Mouse (Mus musculus) 416B (cell line): ENCODE measurements at regions not wholly inside any gene's neighbourhood (a gene's known extent, or its start where the extent isn't known, plus 50 kb on each side); places are given as distances from the start of the nearest gene placed in this dataset.

Experiments
- DNase-seq: peaks from one replicate; pipeline ENCODE4 v3.0.0; 2011; ENCODE audit warnings: low read depth

DNA sequence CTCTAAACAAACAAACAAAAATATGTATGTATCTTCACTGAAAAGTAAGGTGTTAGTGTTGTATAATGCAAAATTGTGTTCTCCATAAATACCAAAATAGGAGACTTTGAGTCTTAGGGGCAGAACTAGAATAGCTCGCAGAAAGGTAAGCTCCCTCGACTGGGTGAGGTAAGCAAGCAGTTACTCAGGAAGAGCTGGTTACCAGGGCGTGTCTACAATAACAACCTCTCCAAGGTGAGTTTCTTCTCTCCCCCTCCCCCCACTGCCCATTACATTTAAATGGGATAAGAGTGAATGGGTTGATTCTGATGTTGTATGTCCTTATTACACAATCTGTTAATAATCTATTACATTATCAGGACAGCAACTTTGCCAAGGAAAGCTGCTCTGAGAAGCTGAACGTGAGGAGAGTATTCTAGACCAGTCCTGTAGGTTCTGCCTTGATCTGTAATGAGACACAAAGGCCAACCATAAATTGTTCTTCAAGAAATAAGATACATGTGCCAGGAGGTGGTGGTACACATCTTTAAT, 125.2 kb upstream of the Zfand5 start:
- no peak for DNase-seq

- peak; percentile 88 for DNase-seq
These were observed 127.3 kb upstream of the Zfand5 start for GRCm38 (mm10) chr19:21144659-21145283.

GRCm38 (mm10) chr19:21143970-21144595, 128.0 kb upstream of the Zfand5 start:
- peak; percentile 67 for DNase-seq

DNA sequence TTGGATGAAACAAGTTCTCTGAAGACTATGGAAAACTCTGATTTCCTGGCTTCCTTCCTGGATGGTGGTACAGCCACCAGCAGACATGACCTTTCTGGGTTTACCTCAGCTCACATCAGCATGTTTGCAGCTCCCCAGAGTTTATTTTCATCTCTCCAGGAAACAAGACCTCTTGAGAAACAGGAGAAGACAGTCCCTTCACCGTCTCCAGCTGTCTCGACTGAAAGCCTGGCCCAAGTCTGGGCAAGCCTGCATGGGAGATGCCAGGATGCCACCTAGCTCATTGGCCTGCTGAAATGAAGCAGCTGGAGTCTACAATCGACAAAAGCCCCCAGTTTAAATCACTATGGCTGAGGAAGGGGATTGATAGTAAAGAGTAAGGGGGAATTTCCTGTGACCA, 131.6 kb upstream of the Zfand5 start:
- no peak for DNase-seq

DNA sequence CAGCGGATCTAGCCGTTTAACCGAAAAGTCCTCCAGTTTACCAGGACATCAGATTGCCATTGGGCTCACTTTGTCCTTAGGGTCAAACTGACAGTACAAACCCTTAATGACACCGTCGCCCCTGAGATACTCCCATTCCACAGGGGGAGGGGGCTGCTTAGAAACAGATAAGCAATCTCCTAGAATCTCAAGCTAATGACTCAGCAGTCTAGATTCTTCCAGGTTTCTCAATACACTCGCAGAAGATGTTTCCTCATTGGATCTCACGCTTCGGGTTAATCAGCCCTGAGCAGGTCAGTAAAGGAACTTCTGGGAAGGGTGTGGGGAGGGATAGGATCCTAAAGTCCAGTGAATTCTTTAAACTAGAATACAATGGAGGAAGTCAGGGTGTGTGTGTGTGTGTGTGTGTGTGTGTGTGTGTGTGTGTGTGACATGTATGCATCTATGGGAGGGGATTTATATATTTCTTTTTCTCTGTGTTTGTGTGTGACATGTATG, 133.0 kb upstream of the Zfand5 start:
- peak; percentile 51 for DNase-seq

- no peak for DNase-seq
These were observed 135.3 kb upstream of the Zfand5 start for GRCm38 (mm10) chr19:21136756-21137155.

DNA sequence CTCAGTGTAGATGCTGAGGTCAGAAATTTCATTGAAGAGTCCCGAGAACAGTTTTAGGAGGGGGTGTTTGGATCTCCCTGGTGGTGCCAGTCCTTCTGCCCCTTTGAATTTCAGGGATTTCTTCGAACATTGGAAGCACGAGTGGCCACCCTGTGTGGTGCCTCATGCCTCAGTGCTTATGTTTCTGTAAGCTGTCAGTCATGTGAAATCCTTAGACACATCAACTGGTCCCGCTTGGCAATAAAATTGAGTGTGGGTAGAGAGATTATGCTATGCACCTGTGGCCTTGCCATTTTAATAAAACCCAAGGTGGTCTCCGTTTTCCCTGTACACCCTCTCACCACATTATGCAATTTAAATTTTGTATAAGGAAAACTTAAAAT, 136.1 kb upstream of the Zfand5 start:
- DNase-seq: no peak

GRCm38 (mm10) chr19:21135297-21135997, 136.6 kb upstream of the Zfand5 start:
- no peak for DNase-seq

DNA sequence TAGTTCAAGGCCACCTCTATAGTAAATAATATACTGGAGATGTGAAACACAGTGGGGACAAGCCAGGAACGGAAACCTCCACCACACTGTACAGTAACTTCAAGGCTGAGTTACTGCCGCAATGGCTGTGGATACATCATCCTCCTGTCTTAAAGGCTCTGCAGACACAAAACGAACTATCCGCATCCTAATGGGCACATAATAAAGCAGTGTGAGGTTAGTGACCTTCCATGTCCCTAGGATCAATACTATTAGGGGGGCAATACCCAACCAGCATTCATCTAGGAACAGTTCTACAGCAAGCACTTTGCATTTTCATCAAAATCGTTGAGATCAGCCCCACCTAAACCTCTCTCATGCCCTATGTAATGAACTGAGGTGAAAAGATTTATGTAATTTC, 142.4 kb upstream of the Zfand5 start:
- no peak for DNase-seq

DNA sequence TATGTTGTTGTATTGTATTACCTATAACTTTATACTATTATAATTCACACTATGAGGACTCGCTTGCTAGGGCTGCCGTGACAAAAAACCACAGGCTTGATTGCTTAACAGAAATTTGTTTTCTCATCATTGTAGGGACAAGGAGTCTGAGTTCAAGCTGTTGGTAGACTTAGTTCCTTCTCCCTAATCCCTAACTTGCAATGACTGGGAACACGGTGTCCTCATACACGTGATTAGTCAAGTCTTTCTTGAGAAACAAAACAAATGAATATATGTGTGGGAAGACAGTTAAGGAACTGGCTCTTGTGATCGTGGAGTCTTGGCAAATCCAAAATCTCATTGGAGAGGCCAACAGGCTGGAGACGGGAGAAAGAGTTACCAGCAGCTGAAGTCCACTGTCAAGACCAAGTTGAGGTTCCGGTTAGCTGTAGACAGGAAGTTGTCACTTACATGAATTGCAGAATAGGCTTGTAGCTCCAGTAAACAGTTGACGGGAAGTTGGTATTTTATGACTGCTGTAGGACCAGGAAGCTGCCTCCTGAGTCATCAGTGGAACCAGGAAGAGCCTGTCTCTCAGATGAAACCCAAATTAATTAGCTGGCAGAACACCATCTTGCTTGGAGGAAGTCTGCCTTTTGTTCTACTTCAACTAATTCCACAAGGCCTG, 144.9 kb upstream of the Zfand5 start:
- peak; percentile 91 for DNase-seq

DNA sequence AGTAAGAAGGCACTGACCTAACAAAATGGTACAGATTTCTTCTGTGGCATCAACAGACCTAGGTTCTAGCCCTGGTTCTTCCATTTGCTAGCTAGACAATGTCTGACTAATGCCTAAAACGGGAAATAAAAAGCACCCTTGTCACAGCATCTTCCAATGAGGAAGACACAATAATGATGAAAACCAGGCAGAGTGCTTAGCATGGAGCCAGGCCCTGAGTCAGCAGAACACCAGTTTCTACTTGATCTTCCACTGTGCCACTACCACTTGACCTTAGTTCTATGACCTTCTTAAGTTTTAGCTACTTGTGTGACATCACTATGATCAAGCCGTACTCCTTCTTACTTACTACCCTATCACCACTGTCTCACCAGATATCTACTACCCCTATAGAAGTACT, 145.4 kb upstream of the Zfand5 start:
- DNase-seq: peak; percentile 33

GRCm38 (mm10) chr19:21119477-21119876, 152.6 kb upstream of the Zfand5 start:
- peak; percentile 41 for DNase-seq

GRCm38 (mm10) chr19:21118782-21119181, 153.3 kb upstream of the Zfand5 start:
- no peak for DNase-seq

DNA sequence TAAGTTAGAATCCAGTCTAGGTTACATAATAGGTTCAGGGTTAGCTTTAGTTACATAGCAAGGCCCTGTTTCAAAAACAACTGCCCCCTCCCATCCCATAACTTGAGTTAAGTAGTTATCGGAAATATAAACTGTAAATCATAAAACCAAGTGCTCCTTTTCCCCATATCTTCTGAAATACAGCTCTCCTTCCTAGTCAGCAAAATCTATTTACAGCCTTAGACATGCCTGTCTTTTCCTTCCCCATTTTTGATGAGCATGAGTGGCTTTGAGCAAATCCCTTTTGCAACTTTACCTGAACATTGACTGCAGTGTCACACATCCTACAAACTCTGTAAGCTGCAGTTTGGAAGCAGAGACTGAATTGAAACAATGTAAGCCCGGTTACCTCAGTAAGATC, 156.4 kb upstream of the Zfand5 start:
- peak; percentile 41 for DNase-seq

DNA sequence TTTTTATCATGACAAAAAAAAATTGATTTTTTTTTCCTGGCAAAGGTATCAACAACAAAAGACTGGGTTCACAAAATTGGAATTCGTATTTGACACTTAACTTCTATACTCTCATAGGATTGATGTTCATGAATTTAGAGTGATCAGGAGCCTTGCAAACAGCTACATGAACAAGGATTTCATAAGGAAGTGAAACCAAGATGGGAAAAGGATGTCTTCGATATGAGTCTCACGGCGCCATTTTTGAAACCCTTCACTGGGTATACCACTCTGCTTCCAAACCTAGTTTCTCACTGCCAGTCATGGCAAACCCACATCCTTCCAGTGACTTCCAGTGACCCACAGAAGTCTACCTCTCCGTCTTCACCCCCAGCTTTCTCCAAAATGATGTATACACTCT, 157.8 kb upstream of the Tmc1 start:
- no peak for DNase-seq

DNA sequence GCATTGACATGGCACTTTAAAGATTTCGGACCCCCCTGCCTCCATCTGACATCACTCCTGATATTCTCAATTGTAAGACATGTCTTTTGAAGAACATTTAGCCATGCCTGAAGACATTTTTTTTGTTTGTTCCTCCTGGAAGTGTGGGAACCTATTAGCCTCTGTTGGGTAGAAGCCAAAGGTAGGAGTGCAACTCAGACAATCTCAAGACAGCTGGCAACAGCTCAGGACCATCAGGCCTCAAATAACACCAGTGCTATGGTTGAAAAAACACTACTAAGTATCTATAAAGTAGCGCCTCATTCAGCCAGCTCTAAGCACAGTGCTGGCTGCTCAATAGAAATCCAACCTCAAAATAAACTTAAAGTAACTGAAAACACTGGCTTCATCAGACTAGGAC, 154.3 kb upstream of the Tmc1 start:
- DNase-seq: no peak

GRCm38 (mm10) chr19:21107741-21108140, 153.7 kb upstream of the Tmc1 start:
- DNase-seq: peak; percentile 49

GRCm38 (mm10) chr19:21107275-21107674, 153.3 kb upstream of the Tmc1 start:
- DNase-seq: no peak

DNA sequence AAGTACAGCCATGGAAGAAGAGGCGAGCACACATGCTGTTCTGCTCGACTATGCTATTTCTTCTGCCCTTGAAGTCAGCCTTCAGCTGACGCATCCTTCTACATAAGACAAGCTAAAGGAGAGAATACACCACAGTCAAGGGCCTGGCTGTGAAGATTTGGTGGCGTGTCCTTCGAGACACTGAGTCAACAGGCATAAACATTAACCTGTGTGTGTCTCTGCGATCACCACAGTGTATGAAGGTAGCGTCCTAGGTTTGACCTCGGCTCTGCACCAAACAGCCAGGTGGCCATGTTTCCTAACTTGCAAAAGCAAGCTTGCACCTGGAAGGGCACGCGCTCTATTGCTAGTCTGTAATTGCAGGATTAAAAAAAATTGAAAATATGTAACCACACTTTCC, 152.8 kb upstream of the Tmc1 start:
- DNase-seq: no peak

GRCm38 (mm10) chr19:21106241-21106669, 152.3 kb upstream of the Tmc1 start:
- DNase-seq: peak; percentile 93

DNA sequence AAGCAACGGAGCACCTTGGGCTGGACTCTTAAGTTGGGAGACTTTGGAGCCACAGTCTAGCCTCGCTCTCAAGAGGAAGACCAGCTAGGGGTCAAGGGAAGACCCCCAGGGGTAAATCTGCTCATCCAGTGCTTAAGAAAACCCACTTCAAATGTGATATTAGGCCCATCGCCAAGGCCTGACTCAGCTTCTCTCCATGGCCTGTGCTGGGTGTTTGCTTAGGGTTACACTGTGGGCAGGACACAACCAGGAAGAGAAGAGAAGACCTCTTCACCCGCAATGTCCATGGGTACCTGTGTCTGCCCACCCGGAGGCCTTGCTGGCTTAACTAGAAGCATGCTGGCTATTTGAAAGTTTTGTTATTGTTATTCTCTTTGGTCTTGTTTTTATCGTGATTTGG, 151.0 kb upstream of the Tmc1 start:
- DNase-seq: peak; percentile 84

DNA sequence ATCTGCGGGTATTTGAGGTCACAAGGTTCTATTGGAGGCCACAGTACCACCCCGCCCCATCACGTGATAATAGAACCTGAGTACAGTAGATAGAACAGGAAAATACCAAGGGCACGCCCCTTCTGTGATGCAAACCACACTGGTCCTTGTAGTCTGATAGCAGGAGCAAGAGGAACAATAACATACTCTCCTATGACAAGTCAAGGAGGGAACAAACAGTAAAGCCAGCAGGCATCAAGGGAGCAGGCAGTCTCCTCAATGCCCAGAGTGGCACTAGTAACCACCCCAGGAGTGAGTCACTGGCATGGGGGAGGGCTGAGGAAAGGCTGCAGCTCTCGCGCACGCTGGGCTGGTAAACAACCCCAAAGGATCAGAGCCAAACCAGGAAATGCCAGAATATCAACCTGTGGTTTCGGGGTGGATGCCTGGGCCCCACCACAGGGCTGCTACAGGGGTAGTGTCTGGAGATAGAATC, 150.5 kb upstream of the Tmc1 start:
- peak; percentile 99 for DNase-seq
